Mouse (Mus musculus): ENCODE data around the gene Shd.
A peak's percentile ranks its signal among the peaks of the same experiment; 100 is the strongest.

Gene Shd

DNA sequence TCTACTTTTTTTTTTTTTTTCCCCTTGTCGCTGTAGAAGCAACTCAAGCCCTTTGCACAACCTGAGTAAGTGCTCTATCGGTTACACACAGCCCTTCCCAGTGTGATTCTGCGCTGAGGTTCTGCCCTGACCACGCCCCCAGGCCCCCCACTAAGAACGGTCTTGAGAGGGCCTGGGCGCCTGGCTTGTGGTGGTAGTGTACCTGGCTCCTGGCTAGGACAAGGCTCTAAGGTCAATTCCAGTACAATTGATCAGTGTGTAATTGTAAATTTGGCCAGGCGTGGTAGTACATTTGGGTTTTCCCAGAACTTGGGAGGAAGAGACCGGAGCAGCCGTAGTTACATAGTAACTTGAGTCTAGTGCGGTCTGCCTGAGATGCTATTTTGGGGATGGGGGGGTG, 36.7 kb downstream of the Shd start:
- DNase-seq (ENCODE audit: low read depth, low spot score) = no peak

DNA sequence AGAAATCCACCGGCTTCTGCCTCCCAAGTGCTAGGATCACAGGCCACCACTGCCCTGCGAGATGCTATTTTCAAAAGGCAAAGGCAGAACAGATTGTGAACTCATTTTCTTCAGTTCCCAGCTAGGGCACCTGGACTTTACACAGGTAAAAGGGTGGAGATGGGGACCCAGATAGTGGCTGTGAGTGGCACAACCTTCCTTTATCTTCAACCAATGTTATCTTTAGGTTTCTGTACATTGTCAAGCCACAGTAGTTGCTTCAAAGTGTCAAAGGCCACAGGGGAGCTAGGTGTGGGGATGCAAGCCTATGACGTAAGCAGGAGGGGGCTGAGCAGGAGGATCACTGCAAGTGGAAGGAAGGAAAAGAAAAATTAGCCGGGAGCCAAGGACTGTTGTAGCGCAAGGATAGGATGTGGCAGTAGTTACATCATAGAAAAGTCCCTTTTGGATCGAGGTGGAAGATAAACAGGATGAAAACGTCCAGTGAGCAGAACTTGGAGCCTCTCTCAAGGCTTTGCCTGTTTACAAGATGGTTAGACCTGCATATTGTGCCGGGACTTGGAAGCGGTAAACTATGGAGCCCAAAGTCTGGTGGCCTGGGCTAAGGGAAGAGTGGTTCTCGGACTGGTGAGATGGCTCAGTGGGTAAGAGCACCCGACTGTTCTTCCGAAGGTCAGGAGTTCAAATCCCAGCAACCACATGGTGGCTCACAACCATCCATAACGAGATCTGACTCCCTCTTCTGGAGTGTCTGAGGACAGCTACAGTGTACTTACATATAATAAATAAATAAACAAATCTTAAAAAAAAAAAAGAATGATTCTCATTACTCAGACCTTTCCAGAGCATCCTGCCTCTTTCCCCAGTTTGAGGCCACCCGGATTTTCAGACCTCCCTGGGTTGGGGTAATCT, 37.4 kb downstream of the Shd start:
- no peak for DNase-seq (ENCODE audit: low read depth, low spot score)

DNA sequence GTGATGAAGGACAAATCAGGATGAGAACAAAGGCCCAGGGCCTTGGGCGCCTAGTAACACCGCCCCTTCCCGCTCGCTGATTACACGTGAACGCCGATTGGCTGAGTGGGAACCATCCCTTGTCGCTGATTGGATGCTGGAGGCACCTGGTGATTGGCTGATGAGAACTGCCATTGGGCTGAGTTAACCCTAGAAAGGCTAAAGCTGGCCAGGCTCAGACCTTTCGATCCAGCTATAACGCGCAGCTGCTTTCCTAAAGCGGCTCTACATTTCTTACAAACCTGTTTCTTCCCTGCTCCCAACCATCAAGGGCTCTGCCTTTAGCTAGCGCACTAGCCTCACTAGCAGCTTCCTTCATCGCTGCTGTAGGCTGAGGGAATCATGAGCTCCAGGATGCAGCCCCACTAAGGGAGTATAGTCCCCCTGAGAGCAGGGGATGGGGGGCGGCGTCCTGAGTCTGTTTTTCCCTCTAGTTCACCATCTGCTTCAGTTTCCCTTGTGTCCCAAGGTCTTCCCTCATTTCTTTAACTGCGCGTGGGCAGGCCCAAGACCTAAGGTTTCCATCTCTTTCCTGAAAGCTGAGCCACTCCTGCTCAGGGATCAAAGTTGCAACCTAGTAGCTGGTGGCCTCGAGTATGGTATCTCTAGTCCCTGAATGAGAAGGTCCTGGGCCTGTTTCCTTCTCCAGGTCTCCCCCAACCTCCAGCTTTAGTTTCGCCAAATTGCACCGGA, 38.3 kb downstream of the Shd start:
- peak; percentile 99 for DNase-seq (ENCODE audit: low read depth, low spot score)

DNA sequence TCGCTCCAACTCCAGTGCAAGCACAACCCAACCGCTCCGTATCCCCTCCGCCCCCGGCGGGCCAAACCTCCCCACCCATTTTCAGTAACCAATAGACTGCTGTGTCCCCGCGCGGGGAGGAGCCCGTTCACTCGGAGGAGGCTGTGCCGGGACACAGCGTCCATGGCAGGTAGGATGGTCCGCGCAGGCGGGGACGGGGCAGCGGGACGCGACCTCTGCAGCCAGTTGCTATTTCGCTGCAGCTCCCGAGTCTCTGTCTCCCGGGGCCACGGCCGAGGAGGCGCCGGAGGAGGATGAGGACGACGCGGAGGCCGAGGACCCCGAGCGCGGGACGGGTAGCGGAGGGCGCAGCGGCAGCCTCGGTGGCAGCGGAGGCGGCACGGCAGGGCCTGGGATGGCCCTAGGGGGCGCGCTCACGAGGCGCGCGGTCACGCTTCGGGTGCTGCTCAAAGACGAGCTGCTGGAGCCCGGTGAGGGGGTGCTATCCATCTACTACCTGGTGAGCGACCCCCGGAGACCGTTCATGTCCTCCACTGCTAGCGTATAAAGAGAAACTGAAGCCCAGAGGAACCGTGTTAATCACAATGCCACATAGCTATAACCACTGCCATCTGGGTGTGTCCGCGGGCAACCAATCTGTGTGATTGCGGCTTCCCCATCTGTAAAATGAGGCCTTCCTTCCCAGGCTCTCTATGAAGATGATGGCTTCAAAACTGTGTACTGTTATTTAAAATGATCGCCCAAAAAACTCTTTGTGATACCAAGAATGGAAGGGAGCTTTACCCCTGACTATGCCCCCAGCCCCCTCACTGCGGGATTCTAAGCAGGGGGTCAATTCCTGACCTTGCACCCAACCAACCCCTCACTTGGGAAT, 39.1 kb downstream of the Shd start:
- DNase-seq (ENCODE audit: low read depth, low spot score) = peak; percentile 92

DNA sequence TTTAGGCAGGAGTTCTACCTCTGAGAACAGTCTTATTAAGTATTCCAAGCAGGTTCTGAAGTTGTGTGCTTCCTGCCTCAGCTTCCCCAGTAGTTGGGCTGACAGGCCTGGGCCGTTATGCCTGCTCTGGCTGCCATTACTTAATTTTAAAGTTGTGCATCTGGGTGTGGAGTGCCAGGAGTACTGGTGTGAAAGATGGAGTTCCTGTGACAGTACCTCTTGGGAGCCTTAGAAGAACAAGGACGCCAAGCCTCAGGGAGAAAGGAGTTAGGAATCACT, 39.6 kb downstream of the Shd start:
- no peak for DNase-seq (ENCODE audit: low read depth, low spot score)

DNA sequence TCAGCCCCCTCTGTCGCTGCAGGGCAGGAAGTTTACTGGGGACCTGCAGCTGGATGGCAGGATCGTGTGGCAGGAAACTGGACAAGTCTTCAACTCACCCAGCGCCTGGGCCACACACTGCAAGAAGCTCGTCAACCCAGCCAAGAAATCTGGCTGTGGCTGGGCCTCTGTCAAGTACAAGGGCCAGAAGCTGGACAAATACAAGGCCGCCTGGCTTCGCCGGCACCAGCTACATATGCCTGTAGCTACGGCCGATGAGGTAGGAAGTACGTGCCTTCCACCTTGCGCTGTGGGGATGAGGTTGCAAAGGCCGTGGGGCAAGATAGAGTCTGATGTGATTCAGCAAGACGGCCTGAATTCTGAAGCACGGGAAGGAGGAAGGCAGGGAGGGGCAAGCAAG, 40.0 kb downstream of the Shd start:
- no peak for DNase-seq (ENCODE audit: low read depth, low spot score)

DNA sequence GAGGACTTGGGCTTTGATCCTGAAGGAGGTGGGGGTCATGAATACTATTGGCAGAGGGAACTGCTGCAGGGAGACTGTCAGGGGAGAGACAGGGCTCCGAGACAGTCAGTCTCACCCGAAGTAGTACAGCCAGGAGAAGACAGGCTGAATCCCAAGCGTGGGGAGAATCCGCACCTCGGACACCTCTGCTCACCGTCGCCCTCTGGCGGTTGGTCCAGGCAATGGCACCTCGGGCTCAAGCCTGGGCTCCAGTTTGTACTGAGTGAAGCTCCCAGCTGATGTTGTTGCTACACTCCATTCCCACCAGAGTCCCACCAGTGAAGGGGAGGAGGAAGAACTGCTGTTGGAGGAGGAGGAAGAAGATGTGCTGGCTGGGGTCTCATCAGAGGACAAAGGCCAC, 40.4 kb downstream of the Shd start:
- DNase-seq (ENCODE audit: low read depth, low spot score) = peak; percentile 64

DNA sequence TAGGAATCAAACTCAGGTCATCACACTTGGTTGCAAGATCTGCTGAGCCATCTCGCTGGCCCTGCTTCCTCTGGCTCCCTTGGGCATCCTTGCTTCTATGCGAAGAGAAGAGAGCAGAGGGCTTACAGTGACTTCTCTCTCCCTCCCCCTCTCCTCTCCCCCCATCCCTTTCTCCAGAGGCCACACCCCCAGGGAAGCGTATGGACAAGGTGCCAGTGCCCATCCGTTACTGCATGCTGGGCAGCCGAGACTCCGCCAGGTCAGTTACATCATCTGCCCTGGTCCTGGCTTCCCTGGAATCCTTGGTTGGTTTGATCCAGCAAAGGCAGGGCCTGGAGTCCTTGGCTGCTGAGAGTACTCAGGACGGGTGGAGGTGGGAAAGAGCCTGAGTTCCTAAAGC, 41.2 kb downstream of the Shd start:
- DNase-seq (ENCODE audit: low read depth, low spot score) = no peak

DNA sequence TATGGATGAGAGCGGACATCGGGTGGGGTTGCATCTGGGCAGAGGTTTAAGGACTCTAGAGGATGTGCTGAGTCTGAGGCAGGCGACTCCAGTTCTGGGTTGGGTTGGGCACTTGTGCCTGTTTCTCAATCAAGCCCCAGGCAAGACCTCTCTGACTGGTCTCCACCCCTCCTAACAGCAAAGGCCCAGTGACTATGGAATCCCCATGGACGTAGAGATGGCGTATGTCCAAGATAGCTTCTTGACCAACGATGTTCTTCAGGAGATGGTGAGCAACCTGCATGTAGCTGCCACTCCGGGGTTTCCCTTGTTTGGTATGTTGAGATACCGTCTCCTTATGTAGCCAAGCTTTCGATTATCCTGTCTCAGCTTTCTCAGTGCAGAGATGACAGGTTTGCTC, 45.0 kb downstream of the Shd start:
- DNase-seq (ENCODE audit: low read depth, low spot score) = no peak

DNA sequence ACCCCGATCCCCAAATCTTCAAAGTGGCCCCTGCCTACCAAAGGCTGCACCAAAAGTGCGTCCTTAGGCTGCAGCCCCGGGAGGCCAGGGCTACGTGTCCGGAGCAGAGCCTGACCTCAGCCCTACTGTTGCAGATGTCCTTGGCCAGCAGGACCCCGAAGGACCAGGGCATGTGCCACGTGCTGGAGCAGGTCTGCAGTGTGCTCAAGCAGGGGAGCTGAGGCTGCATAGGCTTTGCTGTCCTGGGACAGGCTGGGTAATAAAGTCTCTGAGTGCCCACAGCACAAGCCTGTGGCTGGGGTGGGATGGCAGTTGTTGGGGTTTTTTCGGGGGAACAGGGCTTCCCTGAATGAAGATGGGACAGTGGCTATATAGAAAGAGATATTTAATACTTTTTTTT, 46.1 kb downstream of the Shd start:
- DNase-seq (ENCODE audit: low read depth, low spot score) = no peak

DNA sequence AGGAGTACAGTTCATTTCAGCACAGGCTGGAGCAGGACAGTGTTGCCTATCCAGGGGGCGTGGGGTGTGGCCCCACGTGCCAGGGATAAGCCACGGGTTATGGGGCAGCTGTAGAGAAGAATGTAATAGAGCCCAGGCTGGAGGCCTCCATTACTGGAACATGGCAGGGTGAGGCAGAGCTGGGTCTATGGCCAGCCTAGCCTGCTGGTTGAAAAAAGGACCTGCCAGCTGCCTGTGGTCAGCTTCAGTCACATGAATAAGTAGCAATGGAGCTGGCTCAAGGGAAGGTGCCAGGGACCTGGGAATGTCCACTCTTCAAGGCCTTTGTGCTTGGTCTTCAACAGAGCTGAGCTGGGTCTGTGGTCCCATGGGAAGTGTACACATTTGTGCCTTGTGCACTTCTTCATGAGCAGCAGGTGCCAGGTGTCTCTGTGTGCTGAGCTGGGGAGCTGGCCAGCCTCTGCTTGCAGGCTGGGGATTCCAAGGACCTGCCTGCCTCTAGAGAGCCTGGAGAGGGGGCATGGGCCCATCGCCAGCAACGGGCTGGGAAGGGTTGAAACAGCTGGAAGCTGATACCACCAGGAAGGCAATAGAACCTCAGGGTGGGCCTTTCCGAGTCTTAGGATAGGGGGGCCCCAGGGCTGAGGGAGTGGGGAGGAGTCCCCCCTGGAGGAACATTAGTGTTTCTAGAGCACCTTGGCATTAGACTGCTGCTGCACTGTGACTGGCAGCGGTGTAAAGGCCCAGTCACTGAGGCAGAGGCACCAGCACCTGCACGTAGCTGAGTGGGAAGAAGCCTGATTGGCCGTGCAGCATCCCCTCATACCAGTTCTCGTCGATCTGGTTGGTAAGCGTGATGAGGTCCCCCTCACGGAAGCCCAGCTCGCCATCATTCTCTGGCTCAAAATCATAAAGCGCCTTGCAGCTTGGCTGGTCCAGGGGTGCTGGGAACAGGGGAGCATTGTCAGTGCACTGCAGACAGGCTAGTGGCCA, 46.8 kb downstream of the Shd start:
- DNase-seq (ENCODE audit: low read depth, low spot score) = no peak

DNA sequence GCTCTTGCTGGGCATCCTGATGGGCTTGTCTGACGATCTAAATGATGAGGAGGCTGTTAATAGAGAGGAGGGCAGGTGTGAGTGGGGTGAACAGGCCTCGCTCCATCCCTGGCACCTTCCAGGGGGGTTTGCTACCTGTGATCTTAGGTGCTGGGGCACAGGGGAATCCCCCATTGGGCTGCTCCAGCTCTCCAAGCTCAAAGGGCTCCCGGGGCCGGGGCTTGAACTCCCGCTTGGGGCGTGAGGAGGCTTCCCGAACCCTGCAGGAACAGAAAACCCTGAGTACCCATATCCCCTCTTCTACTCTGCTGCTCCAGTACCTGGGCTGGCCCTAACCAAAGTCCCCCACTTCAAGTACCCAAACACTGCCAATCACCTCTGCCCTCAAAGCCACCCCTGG, 47.6 kb downstream of the Shd start:
- DNase-seq (ENCODE audit: low read depth, low spot score) = no peak

DNA sequence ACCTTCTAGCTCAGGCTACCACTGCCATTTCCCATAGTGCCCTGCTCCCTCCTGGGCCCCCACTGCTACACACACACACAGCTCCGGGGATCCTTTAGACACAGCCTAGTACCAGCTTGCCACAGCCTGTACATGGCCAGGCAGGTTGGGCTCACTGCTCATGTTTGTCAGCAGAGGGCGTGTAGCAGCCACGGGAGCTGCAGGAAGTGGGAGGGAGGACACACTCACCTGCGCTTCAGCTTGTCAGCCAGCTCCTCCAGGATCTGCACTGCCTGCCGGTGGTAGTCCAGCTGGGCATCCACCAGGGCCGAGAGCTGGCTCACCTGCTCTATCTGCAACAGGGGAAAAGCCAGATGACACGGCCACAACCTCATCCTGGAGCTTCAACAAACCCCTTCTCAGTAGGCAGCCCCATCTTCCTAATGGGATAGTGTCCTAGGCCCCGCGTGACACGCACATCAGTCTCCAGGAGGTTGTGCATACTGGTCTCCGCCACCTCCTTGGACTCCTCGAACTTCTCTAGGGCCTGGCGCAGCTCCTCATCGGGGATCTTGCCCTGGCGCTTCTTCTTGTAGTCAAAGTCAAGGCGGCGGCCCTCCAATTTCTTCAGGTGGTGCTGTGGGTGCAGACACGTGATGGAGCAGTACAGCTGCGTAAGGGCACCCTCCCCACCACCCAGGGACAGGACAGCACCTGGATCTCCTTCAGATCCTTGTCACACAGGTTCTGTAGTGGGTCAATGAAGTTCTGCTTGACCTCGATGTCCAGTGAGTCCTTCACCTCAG, 48.3 kb downstream of the Shd start:
- no peak for DNase-seq (ENCODE audit: low read depth, low spot score)

DNA sequence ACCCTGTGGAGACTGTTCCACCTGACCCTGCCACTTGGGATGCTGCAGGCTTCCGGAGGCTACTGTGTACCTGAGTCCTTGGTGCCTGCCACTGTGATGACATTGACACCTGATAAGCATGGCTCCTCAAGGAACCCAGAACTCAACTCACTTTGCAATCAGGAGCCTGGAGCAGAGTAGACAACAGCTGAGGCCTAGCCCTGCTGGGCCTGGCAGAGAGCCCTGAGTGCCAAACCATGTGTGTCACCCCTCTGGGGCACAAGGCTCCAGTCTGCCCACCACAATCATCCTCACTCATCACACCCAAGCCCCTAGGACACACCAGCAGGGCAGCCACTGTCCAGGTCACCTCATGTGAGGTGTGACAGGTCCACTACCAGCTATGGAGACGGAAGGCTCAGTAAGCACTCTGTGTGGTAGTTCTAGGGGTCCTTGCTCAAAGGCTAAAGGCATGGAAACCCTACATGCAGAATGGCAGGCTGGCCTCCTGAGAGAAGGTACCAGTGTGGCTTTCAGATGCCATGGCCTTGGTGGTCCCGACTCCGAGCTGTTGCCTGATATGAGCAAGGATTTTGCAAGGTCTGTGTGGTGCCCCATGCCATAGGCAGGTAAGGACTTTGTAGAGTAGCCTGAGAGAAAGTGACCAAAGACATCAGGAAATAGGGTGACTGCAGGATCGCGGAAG, 50.3 kb downstream of the Shd start:
- no peak for DNase-seq (ENCODE audit: low read depth, low spot score)

DNA sequence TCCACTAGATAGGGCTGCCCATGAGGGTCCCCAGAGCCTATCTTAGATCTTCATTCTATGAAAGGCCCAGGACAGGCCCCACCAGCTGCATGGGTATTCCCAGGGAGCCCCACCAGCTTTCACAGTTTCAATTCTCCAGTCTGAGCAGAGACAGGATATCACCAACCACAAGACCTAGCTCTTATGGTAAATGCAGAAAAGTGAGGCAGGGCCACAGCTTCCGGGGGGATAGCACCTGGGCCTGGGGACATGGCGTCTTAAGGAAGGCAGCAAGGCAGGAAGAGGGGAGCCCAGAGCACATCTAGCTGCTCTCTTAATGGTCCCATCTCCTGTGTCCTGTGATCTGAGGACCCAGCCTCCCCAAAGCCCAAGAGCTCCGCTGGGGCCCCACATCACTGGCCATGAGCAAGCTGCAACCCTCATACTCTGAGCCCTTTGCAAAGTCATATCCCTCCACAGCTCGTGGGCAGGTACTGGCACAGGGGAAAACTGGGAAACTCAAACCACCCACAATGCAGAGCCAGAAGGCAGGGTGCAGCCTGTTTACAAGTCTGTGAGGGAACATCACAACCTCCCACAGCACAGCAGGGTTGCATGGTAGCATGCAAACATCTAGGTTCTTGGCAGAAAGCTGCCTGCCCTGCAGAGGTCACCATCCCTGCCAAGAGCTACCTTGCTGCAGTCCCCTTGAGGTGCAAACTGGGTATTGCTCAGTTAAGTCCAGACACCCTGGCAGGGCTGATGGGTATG, 51.1 kb downstream of the Shd start:
- DNase-seq (ENCODE audit: low read depth, low spot score) = no peak

DNA sequence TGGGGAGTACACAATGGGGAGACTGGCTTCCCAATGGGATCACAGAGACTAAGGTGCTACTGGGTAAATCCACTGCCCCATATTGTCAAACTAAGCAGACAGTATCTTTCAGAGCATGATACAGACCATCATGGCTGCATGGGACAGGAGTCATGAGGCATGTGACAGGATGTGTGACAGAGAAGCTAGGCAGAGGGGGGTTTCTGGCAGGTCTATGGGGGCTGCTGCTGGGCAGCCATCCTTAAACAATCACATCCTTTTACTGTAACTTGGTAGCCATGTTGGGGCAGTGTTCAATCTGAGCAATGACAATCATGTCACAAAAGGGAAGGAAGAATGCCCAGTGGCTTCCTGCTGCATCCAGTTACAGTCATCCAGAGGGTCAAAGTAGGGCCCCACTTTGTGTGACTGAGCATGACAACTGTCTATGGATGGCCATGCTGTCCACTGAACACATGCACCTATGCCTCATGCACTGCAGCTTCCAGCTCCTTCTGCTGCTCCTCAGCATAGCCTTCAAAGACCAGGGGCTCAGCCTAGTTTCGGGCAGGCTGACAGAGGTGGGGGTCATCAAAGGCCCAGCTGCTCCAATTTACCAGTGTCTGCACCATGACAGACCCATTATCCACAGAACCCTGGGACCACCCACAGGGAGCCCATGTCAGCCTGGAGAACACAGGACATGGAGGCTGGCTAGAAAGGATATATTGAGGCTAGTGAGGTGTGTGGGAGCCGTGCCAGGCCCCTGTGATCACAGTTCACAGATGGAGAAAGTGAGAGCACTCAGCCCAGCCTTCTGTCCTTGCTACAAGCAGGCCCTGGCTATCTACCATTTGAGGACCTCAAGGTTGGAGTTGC, 52.1 kb downstream of the Shd start:
- DNase-seq (ENCODE audit: low read depth, low spot score) = no peak

DNA sequence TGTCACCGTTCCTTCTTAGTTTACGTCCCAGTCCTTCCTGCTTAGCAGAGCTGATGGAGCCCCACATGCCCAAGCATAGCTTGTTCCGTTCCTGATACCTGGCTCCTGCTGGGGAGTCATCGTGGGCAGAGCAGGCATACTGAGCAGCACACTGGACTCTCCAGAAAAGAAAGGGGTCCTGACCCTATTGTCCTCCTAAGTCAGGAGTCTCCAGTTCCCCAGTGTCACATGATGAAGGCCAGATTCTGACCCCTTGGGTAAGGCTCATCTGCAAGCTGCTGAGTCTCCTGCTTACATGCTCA, 52.7 kb downstream of the Shd start:
- DNase-seq (ENCODE audit: low read depth, low spot score) = no peak

DNA sequence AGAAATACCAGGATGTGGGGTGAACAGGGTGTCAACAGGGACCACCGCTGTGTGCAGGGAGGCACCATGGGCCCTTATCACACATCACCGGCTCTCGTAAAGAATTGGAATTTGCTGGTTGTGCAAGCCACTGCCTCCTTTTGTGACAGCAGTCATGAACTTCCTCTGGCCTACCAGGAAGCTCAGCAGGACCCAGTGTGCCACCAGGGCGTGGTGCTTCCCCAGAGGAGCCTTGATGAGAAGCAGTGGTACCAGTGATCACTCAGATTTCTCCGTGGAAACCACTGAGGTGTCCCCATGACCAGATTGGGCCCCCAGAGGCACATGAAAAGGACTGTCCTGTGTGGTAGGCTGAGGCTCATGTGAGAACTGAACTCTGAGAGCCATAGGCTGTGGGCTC, 53.1 kb downstream of the Shd start:
- DNase-seq (ENCODE audit: low read depth, low spot score) = no peak
